Mouse (Mus musculus) embryonic facial prominence, embryonic 10.5 days (tissue): Measurements from ENCODE around the gene Syngap1. TPM values are rescaled to one million over a fixed set of nuclear protein-coding genes. Genes with fewer than 3 reads are reported as not detected.
A peak's percentile ranks its signal among the peaks of the same experiment; 100 is the strongest.
"Not testable (repeated sequence)": the region's sequence is repeated elsewhere in the genome, so short reads cannot be mapped to it uniquely, and the experiment has no call there.

Experiments used
- DNase-seq: peaks from one replicate; pipeline ENCODE4 v3.0.0-alpha.2; 2017; ENCODE audit warnings: low spot score
- H3K27ac ChIP-seq: fragments of 300-500 bp; sonication (generic); replicated peaks from 2 replicates; pipeline ENCODE4 v1.5.1; 2016; ENCODE audit warnings: mild to moderate bottlenecking
- H3K27me3 ChIP-seq: fragments of 300-500 bp; sonication (generic); replicated peaks from 2 replicates; pipeline ENCODE4 v1.6.1; 2016; ENCODE audit warnings: low read depth, mild to moderate bottlenecking; ENCODE audit not compliant: poor library complexity, severe bottlenecking
- H3K36me3 ChIP-seq: fragments of 300-500 bp; sonication (generic); replicated peaks from 2 replicates; pipeline ENCODE4 v1.6.1; 2016; ENCODE audit warnings: mild to moderate bottlenecking, moderate library complexity
- H3K4me1 ChIP-seq: fragments of 300-500 bp; sonication (generic); 2 replicates; pipeline ENCODE4 v1.6.1; 2016
- H3K4me3 ChIP-seq: fragments of 300-500 bp; sonication (generic); 2 replicates; pipeline ENCODE4 v1.5.1; 2016; ENCODE audit warnings: mild to moderate bottlenecking, moderate library complexity
- H3K9me3 ChIP-seq: fragments of 300-500 bp; sonication (generic); 2 replicates; pipeline ENCODE4 v1.6.1; 2016; ENCODE audit warnings: mild to moderate bottlenecking
- WGBS: fragments of 180-500 bp; shearing (Covaris S2); methylation state at CpG from one replicate; pipeline ENCODE4 v1.1.7; 2016; 5-methylcytosine and 5-hydroxymethylcytosine counted together
- polyA plus RNA-seq: library from polyadenylated mRNA; unstranded; fragments of >200 nt; fragmentation: Nextera tagmentation; extraction: Ambion mirVana; gene quantifications from 2 replicates; pipeline ENCODE4 v1.2.1, GENCODE M21; 2016

The Syngap1 gene
- polyA plus RNA-seq: 1.4 and 1.6 TPM in 2 replicates

DNA sequence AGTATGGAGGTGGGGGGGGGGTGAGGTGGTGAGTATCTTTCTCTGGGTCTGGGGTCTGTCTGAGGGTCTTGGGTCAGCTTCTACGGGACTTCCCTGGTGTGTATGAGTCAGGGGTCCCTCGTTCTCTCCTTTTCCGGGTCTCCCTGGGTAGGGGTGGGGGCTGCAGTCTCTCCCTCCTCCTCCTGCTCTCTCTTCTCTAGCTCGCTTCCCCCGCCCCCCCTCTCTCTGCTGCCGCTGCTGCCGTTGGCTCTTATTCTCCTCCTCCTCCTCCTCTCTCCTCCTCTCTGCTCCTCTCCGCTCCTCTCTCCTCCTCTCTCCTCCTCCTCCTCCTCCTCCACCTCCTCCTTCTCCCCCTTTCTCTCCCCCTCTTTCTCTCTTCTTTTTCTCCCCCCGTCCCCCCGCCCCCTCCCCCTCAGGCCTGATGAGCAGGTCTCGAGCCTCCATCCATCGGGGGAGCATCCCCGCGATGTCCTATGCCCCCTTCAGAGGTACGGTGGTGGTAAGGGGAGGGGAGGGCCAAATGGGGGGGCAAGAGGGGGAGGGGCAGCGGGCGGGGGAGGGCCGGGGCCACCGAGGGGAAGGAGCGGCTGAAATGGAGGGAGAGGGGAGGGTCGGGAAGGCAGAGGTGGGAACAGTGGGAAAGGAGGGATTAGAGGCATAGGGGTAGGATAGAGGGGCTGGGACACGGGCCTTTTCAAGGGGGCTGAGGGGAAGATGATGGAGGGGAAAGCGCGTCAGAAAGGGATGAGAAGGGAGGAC, at the start of gene Syngap1:
Syngap1 (plus strand) TSS at position 223 of the 759 bp plus-strand sequence.
- DNase-seq: peak; percentile 75
- Histone ChIP-seq H3K27me3 (peaks cover 17% of the 10 kb centered on the region; the same call in 1 of the 2 replicates), H3K9me3 (no peaks in the 10 kb centered on the region), H3K4me1 (peaks cover 77% of the 10 kb centered on the region), H3K36me3 (peaks cover 21% of the 10 kb centered on the region), H3K4me3 (peak within 1 kb of the TSS; percentile 77), H3K27ac (peak within 1 kb of the TSS; percentile 96)
- WGBS: 1% methylated on average over 22 of the region's 24 CpGs

DNA sequence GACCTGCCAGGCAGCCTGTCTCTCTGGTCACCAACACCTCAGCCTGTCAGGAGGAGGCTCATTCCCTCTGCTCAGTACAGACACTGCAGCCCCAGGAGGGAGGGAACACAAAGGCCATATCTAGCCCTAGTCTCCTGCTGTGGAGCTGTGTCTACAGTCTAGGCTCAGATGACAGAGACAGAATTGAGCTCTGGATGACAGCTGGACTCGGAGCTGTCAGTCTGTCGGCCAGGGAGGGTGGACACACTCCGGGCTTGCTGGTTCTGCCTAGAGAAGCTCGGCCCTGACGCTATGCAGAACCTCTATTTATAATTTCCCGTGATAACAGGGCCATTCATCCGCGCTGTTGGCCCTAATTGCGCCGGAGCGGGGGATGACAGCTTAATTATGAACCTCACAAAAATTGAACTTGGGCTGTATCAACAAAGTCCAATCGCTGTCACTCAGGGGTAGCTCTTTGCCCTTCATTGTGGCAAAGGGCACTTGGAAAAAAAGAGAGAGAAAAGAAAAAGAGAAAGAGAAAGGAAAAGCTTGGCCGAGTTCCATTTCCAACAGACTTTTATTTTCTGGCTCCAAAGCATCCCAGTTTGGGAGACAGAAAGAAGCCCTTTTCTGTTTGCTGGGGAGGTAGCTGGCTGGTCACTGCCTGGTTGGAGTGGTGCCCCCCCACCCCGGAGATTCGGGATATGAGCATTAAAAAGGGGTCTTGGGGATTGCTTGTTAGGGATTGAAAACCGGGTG, 48.2 kb upstream of the Syngap1 start:
- H3K27me3 ChIP-seq: peaks cover 17% of the 10 kb centered on the region
- H3K9me3 ChIP-seq: no peaks in the 10 kb centered on the region
- peaks cover 34% of the 10 kb centered on the region for H3K4me1 ChIP-seq
- DNase-seq: no peak
- peak overlapping the region; percentile 6; the same call in 1 of the 2 replicates for H3K4me3 ChIP-seq
- peak overlapping the region; percentile 7; the same call in 1 of the 2 replicates for H3K27ac ChIP-seq
- H3K36me3 ChIP-seq: no peaks in the 10 kb centered on the region
- WGBS: 56% methylated on average over 16 of the region's 16 CpGs

GRCm38 (mm10) chr17:26893492-26893891, 47.6 kb upstream of the Syngap1 start:
- DNase-seq: no peak
- 54% methylated on average over 6 of the region's 6 CpGs for WGBS
- Histone ChIP-seq H3K36me3 (no peaks in the 10 kb centered on the region), H3K9me3 (no peaks in the 10 kb centered on the region), H3K4me3 (no peak overlapping the region), H3K27me3 (peaks cover 11% of the 10 kb centered on the region), H3K4me1 (peaks cover 27% of the 10 kb centered on the region), H3K27ac (no peak overlapping the region)

DNA sequence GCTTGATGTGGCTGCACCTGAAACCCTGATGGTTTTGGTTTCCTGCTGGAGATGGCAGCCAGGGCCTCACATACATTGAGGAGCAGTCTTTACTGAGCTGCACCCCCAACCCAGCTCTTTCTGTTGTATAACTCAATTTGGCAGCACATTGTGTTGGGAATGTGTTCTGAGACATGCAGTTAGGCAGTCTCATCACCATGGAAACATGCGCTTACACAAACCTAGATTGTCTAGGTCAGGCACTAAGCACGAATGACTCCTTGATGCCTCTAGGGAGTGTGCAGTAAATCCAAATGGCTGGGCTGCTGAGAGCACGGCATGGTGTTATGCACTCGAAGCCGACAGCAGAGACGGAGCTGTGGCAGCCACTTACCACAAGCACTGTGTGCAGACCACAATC, 46.7 kb upstream of the Syngap1 start:
- Histone ChIP-seq H3K36me3 (no peaks in the 10 kb centered on the region), H3K4me1 (peaks cover 27% of the 10 kb centered on the region), H3K27me3 (peaks cover 11% of the 10 kb centered on the region; the same call in 1 of the 2 replicates), H3K4me3 (no peak overlapping the region), H3K27ac (no peak overlapping the region), H3K9me3 (no peaks in the 10 kb centered on the region)
- no peak for DNase-seq
- WGBS: 86% methylated on average over 6 of the region's 6 CpGs

GRCm38 (mm10) chr17:26895578-26895977, 45.5 kb upstream of the Syngap1 start:
- H3K4me1 ChIP-seq: peaks cover 27% of the 10 kb centered on the region
- DNase-seq: peak; percentile 80
- H3K27ac ChIP-seq: no peak overlapping the region
- no peaks in the 10 kb centered on the region for H3K9me3 ChIP-seq
- no peak overlapping the region for H3K4me3 ChIP-seq
- 15% methylated on average over 10 of the region's 10 CpGs for WGBS
- H3K36me3 ChIP-seq: no peaks in the 10 kb centered on the region
- peaks cover 16% of the 10 kb centered on the region; the same call in 1 of the 2 replicates for H3K27me3 ChIP-seq

- Histone ChIP-seq H3K36me3 (no peaks in the 10 kb centered on the region), H3K27me3 (0 out of 2 replicates have a peak, but pooled peaks cover 6% of the 10 kb centered on the region), H3K9me3 (no peaks in the 10 kb centered on the region), H3K27ac (no peak overlapping the region), H3K4me3 (no peak overlapping the region), H3K4me1 (no peaks in the 10 kb centered on the region; the same call in 1 of the 2 replicates)
- 87% methylated on average over 6 of the region's 6 CpGs for WGBS
- no peak for DNase-seq
These were observed 40.1 kb upstream of the Syngap1 start for GRCm38 (mm10) chr17:26900916-26901315.

- WGBS: 60% methylated on average over 5 of the region's 5 CpGs
- no peak for DNase-seq
- Histone ChIP-seq H3K27ac (no peak overlapping the region), H3K27me3 (0 out of 2 replicates have a peak, but pooled peaks cover 6% of the 10 kb centered on the region), H3K36me3 (no peaks in the 10 kb centered on the region), H3K4me3 (no peak overlapping the region), H3K9me3 (peaks cover 9% of the 10 kb centered on the region), H3K4me1 (no peaks in the 10 kb centered on the region)
These were observed 36.7 kb upstream of the Syngap1 start for GRCm38 (mm10) chr17:26904320-26904719.

DNA sequence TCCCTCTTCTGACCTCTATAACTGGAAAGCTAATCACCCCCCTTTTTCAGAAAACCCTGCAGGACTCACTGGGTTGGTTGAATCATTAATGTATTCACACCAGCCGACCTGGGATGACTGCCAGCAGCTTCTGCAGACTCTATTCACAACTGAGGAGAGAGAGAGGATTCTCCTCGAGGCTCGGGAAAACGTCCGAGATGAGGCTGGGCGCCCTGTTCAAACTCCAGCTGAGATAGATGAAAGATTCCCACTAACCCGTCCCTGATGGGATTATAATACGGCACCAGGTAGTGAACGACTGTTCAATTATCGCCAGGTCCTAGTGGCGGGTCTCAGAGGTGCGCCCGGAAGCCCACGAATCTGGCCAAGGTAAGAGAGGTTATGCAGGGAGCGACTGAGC, 33.5 kb upstream of the Syngap1 start:
- not testable (repeated sequence) for H3K36me3 ChIP-seq, H3K4me1 ChIP-seq, H3K27me3 ChIP-seq, H3K4me3 ChIP-seq, H3K27ac ChIP-seq, H3K9me3 ChIP-seq, DNase-seq
- WGBS: 94% methylated on average over 15 of the region's 15 CpGs

DNA sequence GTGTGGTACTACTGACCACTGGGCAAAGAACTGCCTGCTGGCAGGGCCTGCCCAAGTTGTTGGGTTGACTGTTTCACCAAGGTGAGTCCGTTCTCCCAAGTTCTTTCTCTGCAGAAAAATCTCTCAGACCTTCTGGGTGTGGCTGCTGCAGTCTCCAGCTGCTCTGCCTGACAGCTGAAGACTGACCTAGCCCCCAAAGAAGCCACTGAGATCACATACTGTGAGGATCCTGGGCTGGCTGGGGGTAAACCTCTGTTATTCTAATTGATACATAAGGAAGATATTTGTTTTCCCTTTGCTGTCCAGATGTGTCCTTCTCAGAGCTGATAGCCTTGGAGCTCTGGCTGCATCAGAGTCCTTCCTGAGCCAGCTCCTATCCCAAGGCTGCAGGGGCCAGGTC, 25.8 kb upstream of the Syngap1 start:
- no peak overlapping the region for H3K27ac ChIP-seq
- peaks cover 9% of the 10 kb centered on the region for H3K36me3 ChIP-seq
- 48% methylated on average over 1 of the region's 1 CpGs for WGBS
- peaks cover 12% of the 10 kb centered on the region for H3K4me1 ChIP-seq
- no peaks in the 10 kb centered on the region for H3K27me3 ChIP-seq
- no peaks in the 10 kb centered on the region for H3K9me3 ChIP-seq
- no peak overlapping the region for H3K4me3 ChIP-seq
- no peak for DNase-seq

DNA sequence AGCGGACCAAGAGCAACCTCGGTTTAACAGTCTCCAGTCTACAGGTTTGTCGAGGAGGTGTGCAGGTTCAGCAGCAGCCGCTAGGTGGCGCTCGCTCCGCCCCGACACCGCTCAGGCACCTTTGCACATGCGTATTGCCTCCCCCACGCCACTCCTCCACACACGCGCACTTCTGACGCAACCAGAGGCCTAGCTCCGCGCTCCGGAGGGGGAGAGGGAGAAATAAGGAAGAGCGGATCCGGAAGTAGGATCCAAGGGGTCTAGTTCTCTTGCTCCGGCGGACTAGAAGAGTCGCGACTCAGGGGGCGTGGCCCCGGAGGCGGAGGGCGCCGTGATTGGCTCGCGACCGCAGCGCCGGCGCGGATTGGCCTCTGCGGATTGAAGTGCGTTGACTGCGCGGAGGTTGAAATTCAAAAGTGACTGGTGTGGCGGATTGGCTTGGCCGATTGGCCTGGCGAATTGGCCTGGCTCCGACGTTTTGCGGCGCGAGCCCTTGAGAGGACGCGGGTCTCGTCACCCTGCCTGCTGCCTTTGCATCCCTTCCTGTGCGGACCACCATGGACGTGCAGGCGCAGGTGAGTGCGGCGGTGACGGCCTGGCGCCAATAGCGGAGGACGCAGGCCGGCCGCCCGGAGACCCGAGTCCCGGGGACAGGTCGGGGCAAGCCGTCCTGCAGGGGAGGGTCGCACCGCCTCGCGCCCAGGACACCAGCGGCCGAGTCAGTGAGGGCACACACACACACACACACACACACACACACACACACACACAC, 24.2 kb upstream of the Syngap1 start, which contains the start of gene Kifc5b:
Kifc5b (plus strand) TSS at position 381 of the 772 bp plus-strand sequence.
- WGBS: under 1% methylated on average over 72 of the region's 72 CpGs
- Histone ChIP-seq H3K27ac (peak within 1 kb of the TSS; percentile 93), H3K27me3 (no peaks in the 10 kb centered on the region), H3K36me3 (peaks cover 26% of the 10 kb centered on the region), H3K9me3 (no peaks in the 10 kb centered on the region), H3K4me3 (peak within 1 kb of the TSS; percentile 87), H3K4me1 (peaks cover 12% of the 10 kb centered on the region)
- peak; percentile 100 for DNase-seq

GRCm38 (mm10) chr17:26917560-26917959, 23.5 kb upstream of the Syngap1 start:
- WGBS: 1% methylated on average over 12 of the region's 12 CpGs
- Histone ChIP-seq H3K4me3 (peak overlapping the region; percentile 87), H3K36me3 (peaks cover 30% of the 10 kb centered on the region), H3K27ac (peak overlapping the region; percentile 93), H3K4me1 (peaks cover 12% of the 10 kb centered on the region)
- H3K27me3 ChIP-seq, DNase-seq, H3K9me3 ChIP-seq: not testable (repeated sequence)

DNA sequence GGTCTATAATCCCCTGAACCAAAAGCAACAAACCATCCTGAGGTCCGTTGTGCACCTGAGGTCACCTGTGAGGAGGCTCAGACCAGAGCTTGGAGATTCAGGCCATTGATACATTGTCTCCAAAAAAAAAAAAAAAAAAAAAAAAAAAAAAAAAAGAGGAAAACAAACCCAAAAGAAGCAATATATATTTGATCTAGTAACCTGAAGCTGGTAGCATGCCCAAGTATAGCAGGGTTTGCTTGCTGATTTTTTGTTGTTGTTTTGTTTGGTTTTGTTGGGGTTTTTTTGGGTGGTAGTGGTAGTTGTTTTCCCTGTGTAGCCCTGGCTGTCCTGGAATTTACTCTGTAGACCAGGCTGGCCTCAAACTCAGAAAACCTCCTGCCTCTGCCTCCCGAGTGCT, 22.7 kb upstream of the Syngap1 start:
- Histone ChIP-seq H3K9me3 (no peaks in the 10 kb centered on the region), H3K36me3 (peaks cover 37% of the 10 kb centered on the region), H3K27me3 (no peaks in the 10 kb centered on the region), H3K4me3 (peak overlapping the region; percentile 87), H3K4me1 (peaks cover 12% of the 10 kb centered on the region), H3K27ac (no peak overlapping the region)
- DNase-seq: no peak
- WGBS: 72% methylated on average over 2 of the region's 2 CpGs
